Mouse (Mus musculus) midbrain, embryonic 15.5 days (tissue): ENCODE results near the gene Vmn2r84. TPM values are rescaled to one million over a fixed set of nuclear protein-coding genes. Genes with fewer than 3 reads are reported as not detected.
"Not testable (repeated sequence)": the region's sequence is repeated elsewhere in the genome, so short reads cannot be mapped to it uniquely, and the experiment has no call there.

ENCODE experiments used
- ATAC-seq: fragments of 200-750 bp; cut with Nextera tagmentation; replicated peaks from 2 replicates; pipeline ENCODE4 v1.8.0; 2017; ENCODE audit warnings: moderate TSS enrichment
- H3K27ac ChIP-seq: fragments of 300-500 bp; sonication (generic); 2 replicates; pipeline ENCODE4 v1.5.1; 2015; ENCODE audit warnings: mild to moderate bottlenecking, inconsistent platforms
- H3K27me3 ChIP-seq: fragments of 300-500 bp; sonication (generic); replicated peaks from 2 replicates; pipeline ENCODE4 v1.6.1; 2015; ENCODE audit warnings: inconsistent platforms
- H3K36me3 ChIP-seq: fragments of 300-500 bp; sonication (generic); replicated peaks from 2 replicates; pipeline ENCODE4 v1.6.1; 2015; ENCODE audit warnings: inconsistent platforms
- H3K4me1 ChIP-seq: fragments of 300-500 bp; sonication (generic); 2 replicates; pipeline ENCODE4 v1.6.1; 2015; ENCODE audit warnings: inconsistent platforms
- H3K4me2 ChIP-seq: fragments of 300-500 bp; sonication (generic); 2 replicates; pipeline ENCODE4 v1.6.1; 2015; ENCODE audit warnings: inconsistent platforms, mild to moderate bottlenecking, moderate library complexity
- H3K4me3 ChIP-seq: fragments of 300-500 bp; sonication (generic); 2 replicates; pipeline ENCODE4 v1.5.1; 2015; ENCODE audit warnings: mild to moderate bottlenecking, inconsistent platforms
- H3K9ac ChIP-seq: fragments of 300-500 bp; sonication (generic); 2 replicates; pipeline ENCODE4 v1.6.1; 2015; ENCODE audit warnings: mild to moderate bottlenecking, inconsistent platforms
- H3K9me3 ChIP-seq: fragments of 300-500 bp; sonication (generic); 2 replicates; pipeline ENCODE4 v1.6.1; 2016; ENCODE audit warnings: inconsistent platforms
- WGBS: fragments of 180-500 bp; shearing (Covaris S2); methylation state at CpG from one replicate; pipeline ENCODE4 v1.1.7; 2015; ENCODE audit warnings: mixed read lengths; 5-methylcytosine and 5-hydroxymethylcytosine counted together
- polyA plus RNA-seq: library from polyadenylated mRNA; unstranded; fragments of >200 nt; fragmentation: Nextera tagmentation; extraction: Ambion mirVana; gene quantifications from 2 replicates; pipeline ENCODE4 v1.2.1, GENCODE M21; 2015

Gene Vmn2r84
- polyA plus RNA-seq, 1 experiment from 2014 or later, result 0.03 TPM

- Histone ChIP-seq H3K4me1 (no peaks in the 10 kb centered on the region), H3K36me3 (no peaks in the 10 kb centered on the region)
Observed at GRCm38 (mm10) chr10:130368384-130368783, 25.7 kb downstream of the Vmn2r84 start.

GRCm38 (mm10) chr10:130364766-130365165 lies 29.4 kb downstream of the Vmn2r84 start:
- H3K4me3 ChIP-seq, result no peak overlapping the region
- H3K9ac ChIP-seq, result no peak overlapping the region
- no peaks in the 10 kb centered on the region for H3K9me3 ChIP-seq
- H3K4me1 ChIP-seq, result no peaks in the 10 kb centered on the region
- no peaks in the 10 kb centered on the region for H3K27me3 ChIP-seq
- ATAC-seq, result no peak
- H3K27ac ChIP-seq, result no peak overlapping the region
- no peaks in the 10 kb centered on the region for H3K36me3 ChIP-seq
- no peak overlapping the region for H3K4me2 ChIP-seq

More at GRCm38 (mm10) chr10:130368384-130368783, 25.7 kb downstream of the Vmn2r84 start:
- Histone ChIP-seq H3K27ac (no peak overlapping the region), H3K27me3 (no peaks in the 10 kb centered on the region), H3K9ac (no peak overlapping the region), H3K4me2 (no peak overlapping the region), H3K4me3 (no peak overlapping the region), H3K9me3 (no peaks in the 10 kb centered on the region)
- no peak for ATAC-seq

GRCm38 (mm10) chr10:130363438-130364164 lies 30.5 kb downstream of the Vmn2r84 start:
- Histone ChIP-seq H3K9me3 (no peaks in the 10 kb centered on the region), H3K4me2 (no peak overlapping the region), H3K36me3 (no peaks in the 10 kb centered on the region), H3K9ac (no peak overlapping the region), H3K4me3 (no peak overlapping the region), H3K27ac (no peak overlapping the region), H3K27me3 (no peaks in the 10 kb centered on the region), H3K4me1 (no peaks in the 10 kb centered on the region)
- ATAC-seq, result peak; percentile 89
- WGBS, result 66% methylated on average over 2 of the region's 2 CpGs

- 90% methylated on average over 1 of the region's 1 CpGs for WGBS
- Histone ChIP-seq H3K4me3 (no peak overlapping the region), H3K9me3 (no peaks in the 10 kb centered on the region), H3K27me3 (no peaks in the 10 kb centered on the region), H3K9ac (no peak overlapping the region), H3K27ac (no peak overlapping the region), H3K4me2 (no peak overlapping the region), H3K36me3 (no peaks in the 10 kb centered on the region), H3K4me1 (no peaks in the 10 kb centered on the region)
- no peak for ATAC-seq
Observed at GRCm38 (mm10) chr10:130344056-130344455, 50.1 kb downstream of the Vmn2r84 start.

- not testable (repeated sequence) for H3K9me3 ChIP-seq, H3K4me2 ChIP-seq, H3K4me3 ChIP-seq, H3K27ac ChIP-seq, H3K4me1 ChIP-seq, H3K36me3 ChIP-seq, H3K27me3 ChIP-seq, ATAC-seq, H3K9ac ChIP-seq
- 82% methylated on average over 4 of the region's 4 CpGs for WGBS
Observed at GRCm38 (mm10) chr10:130340050-130340449, 54.1 kb downstream of the Vmn2r84 start.

GRCm38 (mm10) chr10:130337581-130337980 lies 56.6 kb downstream of the Vmn2r84 start:
- Histone ChIP-seq H3K27me3 (no peaks in the 10 kb centered on the region), H3K4me2 (no peak overlapping the region), H3K27ac (no peak overlapping the region), H3K9ac (no peak overlapping the region), H3K36me3 (no peaks in the 10 kb centered on the region), H3K9me3 (no peaks in the 10 kb centered on the region), H3K4me1 (no peaks in the 10 kb centered on the region), H3K4me3 (no peak overlapping the region)
- ATAC-seq, result no peak
- WGBS, result 84% methylated on average over 2 of the region's 2 CpGs

- ATAC-seq, result no peak
- no peaks in the 10 kb centered on the region for H3K9me3 ChIP-seq
- H3K27me3 ChIP-seq, result no peaks in the 10 kb centered on the region
- no peak overlapping the region for H3K4me2 ChIP-seq
- H3K36me3 ChIP-seq, result no peaks in the 10 kb centered on the region
- H3K4me1 ChIP-seq, result no peaks in the 10 kb centered on the region
- H3K4me3 ChIP-seq, result no peak overlapping the region
- no peak overlapping the region for H3K9ac ChIP-seq
- H3K27ac ChIP-seq, result no peak overlapping the region
- 86% methylated on average over 1 of the region's 1 CpGs for WGBS
Observed at GRCm38 (mm10) chr10:130336385-130336784, 57.7 kb downstream of the Vmn2r84 start.

GRCm38 (mm10) chr10:130330711-130331110 lies 63.4 kb downstream of the Vmn2r84 start:
- no peaks in the 10 kb centered on the region for H3K4me1 ChIP-seq
- H3K27ac ChIP-seq, result no peak overlapping the region
- no peaks in the 10 kb centered on the region for H3K9me3 ChIP-seq
- H3K9ac ChIP-seq, result no peak overlapping the region
- no peak for ATAC-seq
- no peaks in the 10 kb centered on the region for H3K27me3 ChIP-seq
- H3K36me3 ChIP-seq, result no peaks in the 10 kb centered on the region
- H3K4me2 ChIP-seq, result no peak overlapping the region
- 92% methylated on average over 1 of the region's 1 CpGs for WGBS
- no peak overlapping the region for H3K4me3 ChIP-seq

Other genes with a start within 250 kb of the Vmn2r84 start
- gene Olfr825, start 227.6 kb downstream of the Vmn2r84 start, polyA plus RNA-seq, result not detected in 2 replicates
- not detected in 2 replicates for gene Olfr826, start 210.1 kb downstream of the Vmn2r84 start, polyA plus RNA-seq
- gene Olfr827, start 179.9 kb downstream of the Vmn2r84 start, polyA plus RNA-seq, result not detected in 2 replicates
- gene Neurod4, start 114.1 kb downstream of the Vmn2r84 start, polyA plus RNA-seq, result 1.9 and 2.8 TPM in 2 replicates
- gene Tespa1, start 71.5 kb downstream of the Vmn2r84 start, polyA plus RNA-seq, result 0.18 TPM in 1 of 2 replicates, not detected in the other
- not detected in 2 replicates for gene Vmn2r85, start 35.4 kb upstream of the Vmn2r84 start, polyA plus RNA-seq
- gene Vmn2r86, start 61.7 kb upstream of the Vmn2r84 start, polyA plus RNA-seq, result 0.04 and 0.06 TPM in 2 replicates
- 0.10 and 0.23 TPM in 2 replicates for gene Vmn2r87, start 103.1 kb upstream of the Vmn2r84 start, polyA plus RNA-seq